Mouse (Mus musculus): ENCODE results near the gene Scp2. TPM values are rescaled to one million over a fixed set of nuclear protein-coding genes. Genes with fewer than 3 reads are reported as not detected.

The Scp2 gene
- polyA plus RNA-seq, 1 experiment = 209 TPM

DNA sequence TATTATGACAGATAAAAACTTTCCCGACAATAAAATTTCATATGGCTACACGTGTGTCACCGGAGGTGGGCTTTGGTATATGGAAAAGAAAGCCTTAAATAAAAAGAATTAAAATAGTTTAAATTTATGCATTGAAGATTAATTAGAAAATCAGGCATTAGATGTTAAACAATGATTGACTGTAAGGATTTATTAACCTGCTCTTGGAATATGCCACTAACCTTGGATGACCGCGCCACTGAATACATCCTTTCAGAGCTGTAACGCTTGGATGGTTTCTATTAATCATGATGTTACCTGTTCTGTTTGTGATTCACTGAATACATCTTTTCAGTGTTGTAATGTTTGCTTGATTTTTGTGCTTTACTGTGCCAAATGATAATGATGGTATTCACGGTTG is 35.1 kb downstream of the Scp2 start:
- Histone ChIP-seq H3K4me3 (ENCODE audit: low read depth, low read length) (no peak overlapping the region), H3K36me3 (ENCODE audit: control insufficient read depth, insufficient read depth, low read length) (peaks cover 18% of the 10 kb centered on the region), H3K4me1 (ENCODE audit: control insufficient read depth, insufficient read depth, insufficient read length, low read length) (no peaks in the 10 kb centered on the region), H3K27ac (ENCODE audit: insufficient read depth, low read depth, low read length) (no peak overlapping the region), H3K27me3 (ENCODE audit: control insufficient read depth, insufficient read depth, low read length) (no peaks in the 10 kb centered on the region)
- TF ChIP-seq CTCF (IDR thresholded peaks at IDR 0.05; ENCODE audit: extremely low read depth, insufficient read length, insufficient replicate concordance, low read depth, low read length) (no peak), POLR2A (IDR thresholded peaks at IDR 0.05; ENCODE audit: low read depth, low read length) (no peak)
- WGBS = 95% methylated on average over 7 of the region's 7 CpGs

- 86% methylated on average over 4 of the region's 4 CpGs for WGBS
- TF ChIP-seq CTCF (IDR thresholded peaks at IDR 0.05; ENCODE audit: extremely low read depth, insufficient read length, insufficient replicate concordance, low read depth, low read length) = no peak
- TF ChIP-seq POLR2A (IDR thresholded peaks at IDR 0.05; ENCODE audit: low read depth, low read length) = no peak
- Histone ChIP-seq H3K36me3 (ENCODE audit: control insufficient read depth, insufficient read depth, low read length) (peaks cover 18% of the 10 kb centered on the region), H3K4me3 (ENCODE audit: low read depth, low read length) (no peak within 1 kb of the TSS), H3K27me3 (ENCODE audit: control insufficient read depth, insufficient read depth, low read length) (no peaks in the 10 kb centered on the region), H3K27ac (ENCODE audit: insufficient read depth, low read depth, low read length) (no peak within 1 kb of the TSS), H3K4me1 (ENCODE audit: control insufficient read depth, insufficient read depth, insufficient read length, low read length) (no peaks in the 10 kb centered on the region)
These were observed 48.5 kb downstream of the Scp2 start, which contains the start of gene Podn for GRCm38 (mm10) chr4:108096345-108096744. TSS of gene Podn (minus strand) at chr4:108096445.

GRCm38 (mm10) chr4:108092741-108093397 is 51.9 kb downstream of the Scp2 start:
- H3K36me3 ChIP-seq (ENCODE audit: control insufficient read depth, insufficient read depth, low read length) = peaks cover 14% of the 10 kb centered on the region
- H3K4me3 ChIP-seq (ENCODE audit: low read depth, low read length) = no peak overlapping the region
- H3K4me1 ChIP-seq (ENCODE audit: control insufficient read depth, insufficient read depth, insufficient read length, low read length) = no peaks in the 10 kb centered on the region
- TF ChIP-seq POLR2A (IDR thresholded peaks at IDR 0.05; ENCODE audit: low read depth, low read length) (no peak), CTCF (IDR thresholded peaks at IDR 0.05; ENCODE audit: extremely low read depth, insufficient read length, insufficient replicate concordance, low read depth, low read length) (no peak)
- no peaks in the 10 kb centered on the region for H3K27me3 ChIP-seq (ENCODE audit: control insufficient read depth, insufficient read depth, low read length)
- WGBS = 91% methylated on average over 6 of the region's 6 CpGs
- H3K27ac ChIP-seq (ENCODE audit: insufficient read depth, low read depth, low read length) = no peak overlapping the region

GRCm38 (mm10) chr4:108083993-108084392 is 60.8 kb downstream of the Scp2 start:
- no peaks in the 10 kb centered on the region for H3K27me3 ChIP-seq (ENCODE audit: control insufficient read depth, insufficient read depth, low read length)
- H3K27ac ChIP-seq (ENCODE audit: insufficient read depth, low read depth, low read length) = no peak overlapping the region
- peaks cover 10% of the 10 kb centered on the region for H3K36me3 ChIP-seq (ENCODE audit: control insufficient read depth, insufficient read depth, low read length)
- 97% methylated on average over 2 of the region's 2 CpGs for WGBS
- H3K4me1 ChIP-seq (ENCODE audit: control insufficient read depth, insufficient read depth, insufficient read length, low read length) = peaks cover 4% of the 10 kb centered on the region; the same call in 1 of the 2 replicates
- no peak overlapping the region for H3K4me3 ChIP-seq (ENCODE audit: low read depth, low read length)
- TF ChIP-seq CTCF (IDR thresholded peaks at IDR 0.05; ENCODE audit: extremely low read depth, insufficient read length, insufficient replicate concordance, low read depth, low read length) = no peak
- TF ChIP-seq POLR2A (IDR thresholded peaks at IDR 0.05; ENCODE audit: low read depth, low read length) = no peak

DNA sequence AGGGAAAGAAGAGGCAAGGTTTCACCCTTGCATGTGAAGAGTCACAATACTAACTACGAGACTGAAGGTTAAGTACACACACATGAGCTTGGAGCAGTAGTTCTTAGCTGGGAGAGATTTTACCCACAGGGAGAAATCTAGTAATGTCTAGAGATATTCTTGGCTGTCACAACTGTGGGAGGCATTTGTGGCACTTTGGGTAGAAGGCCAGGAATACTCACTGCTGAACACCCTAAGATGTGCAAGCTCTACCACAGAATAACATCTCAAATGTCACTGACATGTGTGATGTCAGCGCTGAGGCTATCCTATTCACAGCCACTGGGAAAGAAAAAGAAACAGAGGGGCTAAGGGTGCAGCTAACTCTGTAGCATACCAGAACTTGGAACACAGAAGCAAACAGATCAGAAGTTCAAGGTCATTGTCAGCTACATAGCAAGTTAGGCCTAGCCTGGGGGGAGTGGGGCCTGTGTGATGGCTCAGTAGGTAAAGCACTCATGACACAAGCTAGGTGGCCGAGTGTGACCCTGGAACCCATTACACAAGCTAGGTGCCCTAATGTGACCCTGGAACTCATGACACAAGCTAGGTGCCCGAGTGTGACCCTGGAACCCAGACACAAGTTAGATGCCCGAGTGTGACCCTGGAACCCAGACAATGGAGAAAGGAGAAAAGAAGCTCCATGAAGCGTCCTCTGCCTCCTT is 61.6 kb downstream of the Scp2 start:
- Histone ChIP-seq H3K27me3 (ENCODE audit: control insufficient read depth, insufficient read depth, low read length) (no peaks in the 10 kb centered on the region), H3K4me1 (ENCODE audit: control insufficient read depth, insufficient read depth, insufficient read length, low read length) (peaks cover 4% of the 10 kb centered on the region; the same call in 1 of the 2 replicates), H3K27ac (ENCODE audit: insufficient read depth, low read depth, low read length) (no peak overlapping the region), H3K4me3 (ENCODE audit: low read depth, low read length) (no peak overlapping the region), H3K36me3 (ENCODE audit: control insufficient read depth, insufficient read depth, low read length) (peaks cover 10% of the 10 kb centered on the region)
- TF ChIP-seq CTCF (IDR thresholded peaks at IDR 0.05; ENCODE audit: extremely low read depth, insufficient read length, insufficient replicate concordance, low read depth, low read length) (no peak), POLR2A (IDR thresholded peaks at IDR 0.05; ENCODE audit: low read depth, low read length) (no peak)
- 86% methylated on average over 6 of the region's 6 CpGs for WGBS

DNA sequence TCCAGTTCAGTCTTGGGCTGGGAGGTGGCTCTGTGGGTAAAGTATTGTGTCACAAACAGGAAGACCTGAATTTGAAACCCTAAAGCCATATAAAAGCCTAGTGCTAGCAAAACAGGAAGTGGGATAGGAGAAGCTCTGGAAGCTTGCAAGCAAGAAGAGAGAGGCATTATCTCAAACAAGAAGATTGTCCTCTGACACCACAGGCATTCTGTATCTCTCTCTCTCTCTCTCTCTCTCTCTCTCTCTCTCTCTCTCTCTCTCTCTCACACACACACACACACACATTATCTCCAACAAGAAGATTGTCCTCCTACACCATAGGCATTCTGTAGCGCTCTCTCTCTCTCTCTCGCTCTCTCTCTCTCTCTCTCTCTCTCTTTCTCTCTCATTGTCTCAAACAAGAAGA is 62.4 kb downstream of the Scp2 start:
- 91% methylated on average over 2 of the region's 2 CpGs for WGBS
- no peak overlapping the region for H3K4me3 ChIP-seq (ENCODE audit: low read depth, low read length)
- no peak overlapping the region for H3K27ac ChIP-seq (ENCODE audit: insufficient read depth, low read depth, low read length)
- no peaks in the 10 kb centered on the region for H3K27me3 ChIP-seq (ENCODE audit: control insufficient read depth, insufficient read depth, low read length)
- H3K4me1 ChIP-seq (ENCODE audit: control insufficient read depth, insufficient read depth, insufficient read length, low read length) = peaks cover 4% of the 10 kb centered on the region; the same call in 1 of the 2 replicates
- TF ChIP-seq CTCF (IDR thresholded peaks at IDR 0.05; ENCODE audit: extremely low read depth, insufficient read length, insufficient replicate concordance, low read depth, low read length) (no peak), POLR2A (IDR thresholded peaks at IDR 0.05; ENCODE audit: low read depth, low read length) (no peak)
- H3K36me3 ChIP-seq (ENCODE audit: control insufficient read depth, insufficient read depth, low read length) = peaks cover 11% of the 10 kb centered on the region

GRCm38 (mm10) chr4:108080876-108081275 is 63.9 kb downstream of the Scp2 start:
- no peak overlapping the region for H3K4me3 ChIP-seq (ENCODE audit: low read depth, low read length)
- TF ChIP-seq POLR2A (IDR thresholded peaks at IDR 0.05; ENCODE audit: low read depth, low read length) = no peak
- TF ChIP-seq CTCF (IDR thresholded peaks at IDR 0.05; ENCODE audit: extremely low read depth, insufficient read length, insufficient replicate concordance, low read depth, low read length) = no peak
- peaks cover 2% of the 10 kb centered on the region; the same call in 1 of the 2 replicates for H3K4me1 ChIP-seq (ENCODE audit: control insufficient read depth, insufficient read depth, insufficient read length, low read length)
- H3K27me3 ChIP-seq (ENCODE audit: control insufficient read depth, insufficient read depth, low read length) = no peaks in the 10 kb centered on the region
- peaks cover 11% of the 10 kb centered on the region for H3K36me3 ChIP-seq (ENCODE audit: control insufficient read depth, insufficient read depth, low read length)
- H3K27ac ChIP-seq (ENCODE audit: insufficient read depth, low read depth, low read length) = no peak overlapping the region
- 87% methylated on average over 5 of the region's 5 CpGs for WGBS

Data from small intestine, adult 2 months (tissue).